Mouse (Mus musculus) stomach, embryonic 16.5 days (tissue): Measurements from ENCODE around the gene Rpgrip1l. TPM values are rescaled to one million over a fixed set of nuclear protein-coding genes. Genes with fewer than 3 reads are reported as not detected.

Experiments used
- ATAC-seq: fragments of 200-750 bp; cut with Nextera tagmentation; 2 replicates; pipeline ENCODE4 v1.8.0; 2017; ENCODE audit warnings: moderate number of reproducible peaks, moderate TSS enrichment; ENCODE audit not compliant: insufficient read depth, low FRiP score
- H3K27ac ChIP-seq: fragments of 300-500 bp; sonication (generic); 2 replicates; pipeline ENCODE4 v1.5.1; 2014; ENCODE audit warnings: low read length
- H3K27me3 ChIP-seq: fragments of 300-500 bp; sonication (generic); 2 replicates; pipeline ENCODE4 v1.6.1; 2014; ENCODE audit warnings: low read length, control low read depth, mixed read lengths; ENCODE audit not compliant: control insufficient read depth, insufficient read depth
- H3K36me3 ChIP-seq: fragments of 300-500 bp; sonication (generic); 2 replicates; pipeline ENCODE4 v1.6.1; 2014; ENCODE audit warnings: low read length; ENCODE audit not compliant: control insufficient read depth, insufficient read depth
- H3K4me1 ChIP-seq: fragments of 300-500 bp; sonication (generic); 2 replicates; pipeline ENCODE4 v1.6.1; 2014; ENCODE audit warnings: low read length, control low read depth, mixed read lengths; ENCODE audit not compliant: control insufficient read depth, insufficient read depth
- H3K4me2 ChIP-seq: fragments of 300-500 bp; sonication (generic); 2 replicates; pipeline ENCODE4 v1.6.1; 2014; ENCODE audit warnings: low read depth, low read length, mixed read lengths
- H3K4me3 ChIP-seq: fragments of 300-500 bp; sonication (generic); replicated peaks from 2 replicates; pipeline ENCODE4 v1.5.1; 2014; ENCODE audit warnings: mild to moderate bottlenecking, low read length
- H3K9ac ChIP-seq: fragments of 300-500 bp; sonication (generic); 2 replicates; pipeline ENCODE4 v1.6.1; 2014; ENCODE audit warnings: low read length
- H3K9me3 ChIP-seq: fragments of 300-500 bp; sonication (generic); replicated peaks from 2 replicates; pipeline ENCODE4 v1.6.1; 2016; ENCODE audit warnings: low read length, control low read depth; ENCODE audit not compliant: control insufficient read depth
- WGBS: fragments of 180-500 bp; shearing (Covaris S2); extraction: QIAGEN DNeasy Blood & Tissue Kit; methylation state at CpG from one replicate; pipeline ENCODE4 v1.1.7; 2014; 5-methylcytosine and 5-hydroxymethylcytosine counted together
- polyA plus RNA-seq: library from polyadenylated mRNA; unstranded; fragments of >200 nt; fragmentation: Nextera tagmentation; extraction: Ambion mirVana; gene quantifications from 2 replicates; pipeline ENCODE4 v1.2.1, GENCODE M21; 2015

Gene Rpgrip1l
- polyA plus RNA-seq, 1 experiment from 2014 or later = 10.8 TPM

- no peak overlapping the region for H3K27ac ChIP-seq
- no peaks in the 10 kb centered on the region for H3K9me3 ChIP-seq
- no peaks in the 10 kb centered on the region for H3K36me3 ChIP-seq
- 75% methylated on average over 8 of the region's 8 CpGs for WGBS
- H3K9ac ChIP-seq = no peak overlapping the region
- no peak overlapping the region for H3K4me3 ChIP-seq
- H3K4me1 ChIP-seq = no peaks in the 10 kb centered on the region
- H3K4me2 ChIP-seq = no peak overlapping the region
- no peaks in the 10 kb centered on the region for H3K27me3 ChIP-seq
- ATAC-seq = no peak
These were observed 26.8 kb downstream of the Rpgrip1l start for GRCm38 (mm10) chr8:91286237-91286636.

- no peaks in the 10 kb centered on the region; the same call in 1 of the 2 replicates for H3K4me1 ChIP-seq
- 58% methylated on average over 1 of the region's 1 CpGs for WGBS
- H3K36me3 ChIP-seq = no peaks in the 10 kb centered on the region
- H3K27ac ChIP-seq = no peak overlapping the region
- no peak overlapping the region for H3K9ac ChIP-seq
- H3K4me3 ChIP-seq = no peak overlapping the region
- H3K9me3 ChIP-seq = no peaks in the 10 kb centered on the region
- H3K4me2 ChIP-seq = no peak overlapping the region
- ATAC-seq = no peak
- no peaks in the 10 kb centered on the region for H3K27me3 ChIP-seq
These were observed 29.2 kb downstream of the Rpgrip1l start for GRCm38 (mm10) chr8:91283815-91284214.

- no peaks in the 10 kb centered on the region for H3K27me3 ChIP-seq
- H3K27ac ChIP-seq = no peak overlapping the region
- no peaks in the 10 kb centered on the region; the same call in 1 of the 2 replicates for H3K4me1 ChIP-seq
- H3K4me2 ChIP-seq = no peak overlapping the region
- no peaks in the 10 kb centered on the region for H3K36me3 ChIP-seq
- no peak for ATAC-seq
- no peak overlapping the region for H3K9ac ChIP-seq
- H3K4me3 ChIP-seq = no peak overlapping the region
- 66% methylated on average over 5 of the region's 5 CpGs for WGBS
- no peaks in the 10 kb centered on the region for H3K9me3 ChIP-seq
These were observed 30.4 kb downstream of the Rpgrip1l start for GRCm38 (mm10) chr8:91282655-91283054.

DNA sequence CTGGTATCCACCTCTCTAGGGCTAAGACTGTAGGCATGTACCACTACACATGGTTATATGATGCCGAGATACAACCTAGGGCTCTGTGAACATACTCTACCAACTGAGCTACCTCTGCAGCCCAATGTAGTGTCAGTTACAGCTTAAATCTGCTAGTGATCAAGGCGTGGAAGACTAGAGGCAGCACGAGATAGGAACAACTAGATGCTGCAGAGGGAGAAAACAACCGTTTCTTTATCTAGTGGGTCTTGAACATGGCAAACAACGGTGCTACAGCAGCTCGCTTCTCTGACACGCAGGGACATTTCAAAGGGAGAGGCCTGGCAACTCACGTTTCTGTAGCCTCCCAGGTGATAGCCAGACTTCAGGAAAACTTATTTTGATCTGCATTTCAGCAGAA lies 31.5 kb downstream of the Rpgrip1l start:
- no peak overlapping the region for H3K27ac ChIP-seq
- H3K4me1 ChIP-seq = no peaks in the 10 kb centered on the region; the same call in 1 of the 2 replicates
- no peak overlapping the region for H3K4me2 ChIP-seq
- no peak for ATAC-seq
- H3K9me3 ChIP-seq = no peaks in the 10 kb centered on the region
- no peaks in the 10 kb centered on the region for H3K27me3 ChIP-seq
- H3K9ac ChIP-seq = no peak overlapping the region
- no peak overlapping the region for H3K4me3 ChIP-seq
- no peaks in the 10 kb centered on the region for H3K36me3 ChIP-seq
- WGBS = 70% methylated on average over 8 of the region's 8 CpGs

- no peak overlapping the region for H3K4me3 ChIP-seq
- no peak for ATAC-seq
- H3K4me2 ChIP-seq = no peak overlapping the region
- no peak overlapping the region for H3K9ac ChIP-seq
- H3K4me1 ChIP-seq = no peaks in the 10 kb centered on the region; the same call in 1 of the 2 replicates
- WGBS = 61% methylated on average over 11 of the region's 11 CpGs
- no peaks in the 10 kb centered on the region; the same call in 1 of the 2 replicates for H3K9me3 ChIP-seq
- H3K27me3 ChIP-seq = no peaks in the 10 kb centered on the region
- no peak overlapping the region for H3K27ac ChIP-seq
- H3K36me3 ChIP-seq = no peaks in the 10 kb centered on the region
These were observed 32.4 kb downstream of the Rpgrip1l start for GRCm38 (mm10) chr8:91280467-91281212.

DNA sequence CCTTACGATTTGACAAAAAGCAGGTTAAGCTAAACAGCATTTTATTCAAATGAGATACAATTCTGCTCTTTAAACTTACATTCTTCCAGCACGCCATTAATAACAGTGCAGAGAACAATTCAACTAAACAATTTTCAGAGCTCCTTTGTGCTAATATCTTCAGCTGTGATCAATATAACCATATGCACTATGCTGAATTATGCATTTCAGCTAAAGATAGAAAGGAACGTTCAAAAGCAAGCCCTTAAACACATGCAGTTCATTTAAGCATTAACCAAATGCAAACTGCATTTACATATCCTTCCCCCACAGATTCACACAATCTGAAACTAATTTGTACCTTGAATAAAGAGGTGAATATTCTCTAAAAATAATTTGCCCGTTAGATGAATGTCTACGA lies 35.0 kb downstream of the Rpgrip1l start:
- H3K27ac ChIP-seq = no peak overlapping the region
- no peak overlapping the region for H3K4me3 ChIP-seq
- H3K27me3 ChIP-seq = no peaks in the 10 kb centered on the region
- 85% methylated on average over 5 of the region's 5 CpGs for WGBS
- H3K9me3 ChIP-seq = no peaks in the 10 kb centered on the region; the same call in 1 of the 2 replicates
- no peaks in the 10 kb centered on the region; the same call in 1 of the 2 replicates for H3K4me1 ChIP-seq
- ATAC-seq = no peak
- H3K36me3 ChIP-seq = no peaks in the 10 kb centered on the region
- H3K9ac ChIP-seq = no peak overlapping the region
- H3K4me2 ChIP-seq = no peak overlapping the region

- no peak overlapping the region for H3K27ac ChIP-seq
- no peaks in the 10 kb centered on the region for H3K36me3 ChIP-seq
- no peaks in the 10 kb centered on the region for H3K27me3 ChIP-seq
- no peak overlapping the region for H3K9ac ChIP-seq
- ATAC-seq = no peak
- H3K9me3 ChIP-seq = no peaks in the 10 kb centered on the region; the same call in 1 of the 2 replicates
- no peak overlapping the region for H3K4me2 ChIP-seq
- no peaks in the 10 kb centered on the region; the same call in 1 of the 2 replicates for H3K4me1 ChIP-seq
- no peak overlapping the region for H3K4me3 ChIP-seq
- 92% methylated on average over 2 of the region's 2 CpGs for WGBS
These were observed 36.7 kb downstream of the Rpgrip1l start for GRCm38 (mm10) chr8:91276337-91276736.

- 89% methylated on average over 5 of the region's 5 CpGs for WGBS
- no peaks in the 10 kb centered on the region for H3K36me3 ChIP-seq
- ATAC-seq = no peak
- H3K4me3 ChIP-seq = no peak overlapping the region
- no peak overlapping the region for H3K27ac ChIP-seq
- H3K9me3 ChIP-seq = no peaks in the 10 kb centered on the region; the same call in 1 of the 2 replicates
- H3K9ac ChIP-seq = no peak overlapping the region
- H3K4me2 ChIP-seq = no peak overlapping the region
- H3K4me1 ChIP-seq = no peaks in the 10 kb centered on the region
- no peaks in the 10 kb centered on the region for H3K27me3 ChIP-seq
These were observed 39.6 kb downstream of the Rpgrip1l start for GRCm38 (mm10) chr8:91273493-91273892.

- Histone ChIP-seq H3K36me3 (no peaks in the 10 kb centered on the region), H3K4me3 (no peak overlapping the region), H3K27ac (no peak overlapping the region), H3K4me1 (no peaks in the 10 kb centered on the region), H3K4me2 (no peak overlapping the region), H3K9me3 (no peaks in the 10 kb centered on the region), H3K9ac (no peak overlapping the region), H3K27me3 (no peaks in the 10 kb centered on the region)
- ATAC-seq = no peak
- WGBS = 59% methylated on average over 2 of the region's 2 CpGs
These were observed 43.6 kb downstream of the Rpgrip1l start for GRCm38 (mm10) chr8:91269374-91269958.
